Mouse (Mus musculus): ENCODE data around the gene Sec24a.

GRCm38 (mm10) chr11:51671376-51671775 is 92.1 kb downstream of the Sec24a start:
- no peak for TF ChIP-seq POLR2A (IDR thresholded peaks at IDR 0.05; ENCODE audit: borderline replicate concordance, low read depth, low read length)
- no peak for TF ChIP-seq CTCF (IDR thresholded peaks at IDR 0.05; ENCODE audit: low read depth, low read length)
